Mouse (Mus musculus): ENCODE results near the gene Gpr146. TPM values are rescaled to one million over a fixed set of nuclear protein-coding genes. Genes with fewer than 3 reads are reported as not detected.
A peak's percentile ranks its signal among the peaks of the same experiment; 100 is the strongest.

The Gpr146 gene
- polyA plus RNA-seq, 1 experiment from 2014 or later, result 3.5 TPM

DNA sequence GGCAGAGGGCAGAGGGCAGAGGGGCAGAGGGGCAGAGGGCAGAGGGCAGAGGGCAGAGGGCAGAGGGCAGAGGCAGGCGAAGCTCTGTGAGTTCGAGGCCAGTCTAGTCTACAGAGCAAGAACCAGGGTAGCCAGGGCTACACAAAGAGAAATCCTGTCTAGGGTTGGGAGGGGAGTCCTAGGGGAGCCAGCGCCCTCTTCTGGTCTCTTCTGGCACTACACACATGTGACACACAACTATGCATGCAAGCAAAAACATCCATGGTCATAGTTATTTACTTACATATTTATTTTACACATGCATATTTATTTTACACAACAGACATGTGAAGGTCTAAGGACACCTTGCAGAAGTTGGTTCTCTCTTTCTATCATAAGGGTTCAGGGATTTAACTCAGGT, 40.0 kb downstream of the Gpr146 start:
- Histone ChIP-seq H3K27me3 (ENCODE audit: control insufficient read depth, insufficient read depth, low read length) (no peaks in the 10 kb centered on the region), H3K27ac (replicated peaks) (no peak overlapping the region), H3K4me3 (ENCODE audit: low read depth, low read length) (no peak overlapping the region), H3K4me2 (replicated peaks; ENCODE audit: low read depth) (no peak overlapping the region), H3K4me1 (replicated peaks; ENCODE audit: control insufficient read depth, insufficient read depth) (0 out of 2 replicates have a peak, but pooled peaks cover 2% of the 10 kb centered on the region), H3K9me3 (ENCODE audit: control insufficient read depth, low read length) (no peaks in the 10 kb centered on the region), H3K36me3 (ENCODE audit: control insufficient read depth, insufficient read depth, low read length) (no peaks in the 10 kb centered on the region), H3K9ac (ENCODE audit: low read length) (no peak overlapping the region)
- peak; percentile 37 for TF ChIP-seq CTCF (IDR thresholded peaks at IDR 0.05; ENCODE audit: low read depth)
- no peak for TF ChIP-seq EP300 (optimal IDR thresholded peaks at IDR 0.05)
- WGBS, result 87% methylated on average over 3 of the region's 3 CpGs
- ATAC-seq (ENCODE audit: low FRiP score, low TSS enrichment), result no peak
- DNase-seq (ENCODE audit: low spot score), result no peak

DNA sequence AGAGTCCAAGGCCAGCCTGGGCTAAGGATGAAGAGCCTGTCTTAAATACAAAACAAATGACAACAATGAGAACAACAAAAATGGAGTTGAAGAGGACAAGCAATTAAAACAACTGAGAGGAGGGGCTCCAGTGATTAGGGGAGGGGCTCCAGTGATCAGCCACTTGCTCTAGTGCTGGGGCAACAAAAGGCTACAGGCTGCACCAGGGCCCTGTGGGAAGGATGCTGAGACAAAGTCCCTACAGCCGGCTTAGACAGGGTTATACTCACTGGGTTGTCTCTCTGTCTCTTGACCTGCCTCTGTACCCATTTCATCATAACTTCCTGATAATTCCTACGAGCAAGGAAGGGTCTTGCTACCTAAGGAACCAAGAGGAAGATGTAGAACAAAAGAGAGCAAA, 40.6 kb downstream of the Gpr146 start:
- 56% methylated on average over 2 of the region's 2 CpGs for WGBS
- Histone ChIP-seq H3K4me1 (replicated peaks; ENCODE audit: control insufficient read depth, insufficient read depth) (0 out of 2 replicates have a peak, but pooled peaks cover 3% of the 10 kb centered on the region), H3K4me2 (replicated peaks; ENCODE audit: low read depth) (no peak overlapping the region), H3K36me3 (ENCODE audit: control insufficient read depth, insufficient read depth, low read length) (no peaks in the 10 kb centered on the region), H3K9me3 (ENCODE audit: control insufficient read depth, low read length) (no peaks in the 10 kb centered on the region), H3K4me3 (ENCODE audit: low read depth, low read length) (no peak overlapping the region), H3K9ac (ENCODE audit: low read length) (no peak overlapping the region), H3K27ac (replicated peaks) (no peak overlapping the region), H3K27me3 (ENCODE audit: control insufficient read depth, insufficient read depth, low read length) (no peaks in the 10 kb centered on the region)
- ATAC-seq (ENCODE audit: low FRiP score, low TSS enrichment) (no peak), DNase-seq (ENCODE audit: low spot score) (no peak)
- no peak for TF ChIP-seq EP300 (optimal IDR thresholded peaks at IDR 0.05)
- TF ChIP-seq CTCF (IDR thresholded peaks at IDR 0.05; ENCODE audit: low read depth), result no peak

DNA sequence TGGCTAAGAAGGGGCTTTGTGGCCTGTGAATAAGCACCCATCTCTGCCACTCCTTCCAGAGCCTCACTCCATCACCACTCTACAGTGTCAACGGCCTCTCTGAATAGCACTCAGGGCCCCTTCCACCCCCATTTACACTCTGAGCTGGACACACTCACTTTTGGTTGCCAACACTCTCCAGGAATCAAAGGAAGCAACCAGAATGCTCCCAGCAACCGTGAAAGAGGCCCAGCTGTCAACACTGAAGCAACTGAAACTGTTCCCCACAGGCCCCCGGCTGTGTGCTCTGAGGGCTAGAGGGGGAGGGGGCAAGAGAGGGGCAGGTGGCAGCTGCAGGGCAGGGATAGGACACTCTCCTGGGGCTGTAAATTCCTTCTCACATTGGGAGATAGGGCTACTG, 41.1 kb downstream of the Gpr146 start:
- no peaks in the 10 kb centered on the region for H3K27me3 ChIP-seq (ENCODE audit: control insufficient read depth, insufficient read depth, low read length)
- no peak for DNase-seq (ENCODE audit: low spot score)
- no peaks in the 10 kb centered on the region for H3K36me3 ChIP-seq (ENCODE audit: control insufficient read depth, insufficient read depth, low read length)
- no peak overlapping the region for H3K27ac ChIP-seq (replicated peaks)
- no peaks in the 10 kb centered on the region for H3K9me3 ChIP-seq (ENCODE audit: control insufficient read depth, low read length)
- H3K4me2 ChIP-seq (replicated peaks; ENCODE audit: low read depth), result no peak overlapping the region
- WGBS, result 27% methylated on average over 3 of the region's 3 CpGs
- no peak overlapping the region for H3K9ac ChIP-seq (ENCODE audit: low read length)
- H3K4me3 ChIP-seq (ENCODE audit: low read depth, low read length), result no peak overlapping the region
- 0 out of 2 replicates have a peak, but pooled peaks cover 3% of the 10 kb centered on the region for H3K4me1 ChIP-seq (replicated peaks; ENCODE audit: control insufficient read depth, insufficient read depth)
- ATAC-seq (ENCODE audit: low FRiP score, low TSS enrichment), result no peak
- TF ChIP-seq EP300 (optimal IDR thresholded peaks at IDR 0.05) (no peak), CTCF (IDR thresholded peaks at IDR 0.05; ENCODE audit: low read depth) (no peak)

DNA sequence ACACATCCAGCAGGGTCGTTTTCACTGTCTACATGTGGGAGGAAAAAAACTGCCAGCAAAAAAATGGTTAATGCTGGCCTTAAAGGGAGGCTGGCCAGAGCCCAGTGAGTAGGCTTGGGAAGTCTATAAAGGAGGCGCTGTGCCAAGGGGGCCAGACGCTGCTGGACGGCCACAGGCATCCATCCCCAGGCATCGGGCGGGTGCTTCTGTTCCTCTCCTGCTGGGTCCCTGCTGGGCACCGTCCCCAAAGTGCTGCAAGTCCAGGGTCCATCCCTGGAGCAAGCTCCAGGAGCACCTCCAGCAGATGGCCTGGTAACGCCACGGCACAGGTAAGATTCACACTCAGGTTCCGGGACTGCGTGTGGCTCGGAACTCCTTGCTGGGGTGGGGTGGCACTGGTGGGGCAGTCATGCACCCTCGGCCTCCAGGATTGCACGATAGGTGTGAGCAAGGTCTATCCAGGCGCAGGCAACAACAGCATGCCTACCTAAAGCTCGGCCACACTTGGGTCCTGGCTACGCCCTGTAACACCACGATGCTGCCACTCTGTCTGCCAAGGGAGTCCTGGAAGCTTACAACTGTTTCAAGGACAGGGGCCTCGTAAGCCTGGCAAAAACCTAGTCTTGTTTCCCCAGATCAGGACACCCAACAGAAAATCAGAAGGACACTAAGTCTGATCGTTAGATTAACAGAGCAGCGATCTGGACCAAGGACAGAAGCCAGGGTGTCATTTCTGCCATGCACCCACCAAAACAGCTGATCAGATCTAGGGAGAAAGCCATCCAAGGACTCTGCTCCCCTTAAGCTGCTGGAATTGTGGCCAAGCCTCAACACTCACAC, 45.7 kb downstream of the Gpr146 start, which contains the start of gene Gper1:
Gper1 (plus strand) TSS at position 126 of the 840 bp plus-strand sequence.
- H3K9ac ChIP-seq (ENCODE audit: low read length), result peak within 1 kb of the TSS; percentile 32
- no peaks in the 10 kb centered on the region for H3K27me3 ChIP-seq (ENCODE audit: control insufficient read depth, insufficient read depth, low read length)
- ATAC-seq (ENCODE audit: low FRiP score, low TSS enrichment) (no peak), DNase-seq (ENCODE audit: low spot score) (peak; percentile 59)
- TF ChIP-seq EP300 (optimal IDR thresholded peaks at IDR 0.05) (no peak), CTCF (IDR thresholded peaks at IDR 0.05; ENCODE audit: low read depth) (0 out of 2 replicates have a peak, but pooled peaks have one; percentile 21)
- no peaks in the 10 kb centered on the region for H3K9me3 ChIP-seq (ENCODE audit: control insufficient read depth, low read length)
- peaks cover 6% of the 10 kb centered on the region; the same call in 1 of the 2 replicates for H3K4me1 ChIP-seq (replicated peaks; ENCODE audit: control insufficient read depth, insufficient read depth)
- no peak within 1 kb of the TSS for H3K27ac ChIP-seq (replicated peaks)
- no peaks in the 10 kb centered on the region for H3K36me3 ChIP-seq (ENCODE audit: control insufficient read depth, insufficient read depth, low read length)
- H3K4me2 ChIP-seq (replicated peaks; ENCODE audit: low read depth), result peak within 1 kb of the TSS; percentile 46
- peak within 1 kb of the TSS; percentile 29 for H3K4me3 ChIP-seq (ENCODE audit: low read depth, low read length)
- WGBS, result 42% methylated on average over 21 of the region's 21 CpGs

DNA sequence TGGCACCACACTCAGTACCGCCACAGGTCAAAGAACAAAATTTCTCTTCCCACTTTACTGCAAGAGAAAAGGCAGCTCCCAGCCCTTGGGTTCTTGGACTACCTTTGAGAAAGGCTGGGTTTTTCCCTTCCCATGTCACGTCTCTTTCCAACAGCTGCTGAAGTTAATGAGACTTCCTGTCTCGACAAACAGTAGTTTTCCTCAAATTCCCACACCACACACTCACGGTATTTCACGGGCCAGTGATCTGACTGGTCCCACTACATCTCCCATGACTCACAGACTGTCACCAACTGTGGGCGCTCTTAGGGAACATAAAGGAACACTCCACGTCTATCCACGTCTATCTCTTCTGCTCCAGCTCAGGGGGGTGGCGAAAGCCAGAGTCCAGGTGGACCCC, 47.7 kb downstream of the Gpr146 start:
- no peak for DNase-seq (ENCODE audit: low spot score)
- TF ChIP-seq CTCF (IDR thresholded peaks at IDR 0.05; ENCODE audit: low read depth) (no peak), EP300 (optimal IDR thresholded peaks at IDR 0.05) (no peak)
- Histone ChIP-seq H3K4me2 (replicated peaks; ENCODE audit: low read depth) (no peak overlapping the region), H3K4me1 (replicated peaks; ENCODE audit: control insufficient read depth, insufficient read depth) (peaks cover 6% of the 10 kb centered on the region; the same call in 1 of the 2 replicates), H3K4me3 (ENCODE audit: low read depth, low read length) (no peak overlapping the region), H3K9ac (ENCODE audit: low read length) (no peak overlapping the region), H3K9me3 (ENCODE audit: control insufficient read depth, low read length) (no peaks in the 10 kb centered on the region), H3K36me3 (ENCODE audit: control insufficient read depth, insufficient read depth, low read length) (no peaks in the 10 kb centered on the region), H3K27me3 (ENCODE audit: control insufficient read depth, insufficient read depth, low read length) (no peaks in the 10 kb centered on the region), H3K27ac (replicated peaks) (no peak overlapping the region)
- no peak for ATAC-seq (ENCODE audit: low FRiP score, low TSS enrichment)
- WGBS, result 65% methylated on average over 9 of the region's 9 CpGs

DNA sequence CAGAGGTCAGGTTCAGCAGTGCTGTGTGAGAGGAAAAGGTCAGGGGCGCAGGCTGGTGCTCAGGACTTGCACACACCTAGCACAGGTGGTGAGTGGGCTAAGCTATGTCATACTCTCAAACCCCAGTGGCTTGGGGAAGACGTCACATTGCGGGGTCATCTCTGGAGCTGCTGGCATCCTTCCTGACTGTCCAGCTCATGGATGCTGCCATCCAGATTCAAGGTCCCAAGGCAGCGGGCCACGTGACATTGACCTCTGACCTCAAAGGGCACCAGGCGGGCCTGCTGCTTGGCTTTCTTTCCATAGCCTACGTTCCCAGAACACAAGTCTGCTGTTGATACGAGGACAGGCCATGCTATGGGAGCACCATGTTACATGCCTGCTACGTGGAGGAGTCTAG, 49.5 kb downstream of the Gpr146 start:
- no peaks in the 10 kb centered on the region for H3K9me3 ChIP-seq (ENCODE audit: control insufficient read depth, low read length)
- H3K27me3 ChIP-seq (ENCODE audit: control insufficient read depth, insufficient read depth, low read length), result no peaks in the 10 kb centered on the region
- H3K4me1 ChIP-seq (replicated peaks; ENCODE audit: control insufficient read depth, insufficient read depth), result peaks cover 6% of the 10 kb centered on the region; the same call in 1 of the 2 replicates
- ATAC-seq (ENCODE audit: low FRiP score, low TSS enrichment) (no peak), DNase-seq (ENCODE audit: low spot score) (no peak)
- H3K9ac ChIP-seq (ENCODE audit: low read length), result no peak overlapping the region
- TF ChIP-seq EP300 (optimal IDR thresholded peaks at IDR 0.05), result no peak
- TF ChIP-seq CTCF (IDR thresholded peaks at IDR 0.05; ENCODE audit: low read depth), result no peak
- WGBS, result 90% methylated on average over 9 of the region's 9 CpGs
- no peaks in the 10 kb centered on the region for H3K36me3 ChIP-seq (ENCODE audit: control insufficient read depth, insufficient read depth, low read length)
- H3K27ac ChIP-seq (replicated peaks), result no peak overlapping the region
- no peak overlapping the region for H3K4me3 ChIP-seq (ENCODE audit: low read depth, low read length)
- no peak overlapping the region for H3K4me2 ChIP-seq (replicated peaks; ENCODE audit: low read depth)

All from stomach, postnatal 0 days (tissue).